Mouse (Mus musculus) R1 (cell line): ENCODE measurements at regions not wholly inside any gene's neighbourhood (a gene's known extent, or its start where the extent isn't known, plus 50 kb on each side); places are given as distances from the start of the nearest gene placed in this dataset.
"Not testable (repeated sequence)": the region's sequence is repeated elsewhere in the genome, so short reads cannot be mapped to it uniquely, and the experiment has no call there.

Experiments used
- DNase-seq: peaks from one replicate; pipeline ENCODE4 v3.0.0-alpha.2; 2018; ENCODE audit warnings: low read depth, low spot score

DNA sequence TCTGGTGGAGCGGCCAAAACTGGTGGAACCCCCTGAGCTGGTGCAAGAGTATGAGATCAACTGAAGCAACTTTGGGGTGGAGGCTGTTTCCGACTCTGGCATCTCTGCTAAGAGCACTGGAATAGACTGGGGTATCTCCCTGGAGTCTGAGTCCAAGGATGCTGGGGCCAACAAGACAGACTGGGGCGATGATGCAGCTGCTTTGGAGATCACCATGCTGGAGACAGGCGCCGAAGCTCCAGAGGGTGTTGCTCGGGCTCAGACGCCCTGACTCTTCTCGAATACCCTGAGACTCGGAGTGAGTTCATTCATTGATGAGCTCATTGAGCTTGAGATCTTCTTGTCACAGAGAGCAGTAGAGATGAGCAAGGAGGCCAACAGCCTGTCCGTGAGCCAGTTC is 194.6 kb upstream of the Hsf2 start:
- DNase-seq: no peak

- DNase-seq: no peak
Observed at GRCm38 (mm10) chr10:57313799-57314198, 172.4 kb upstream of the Hsf2 start.

DNA sequence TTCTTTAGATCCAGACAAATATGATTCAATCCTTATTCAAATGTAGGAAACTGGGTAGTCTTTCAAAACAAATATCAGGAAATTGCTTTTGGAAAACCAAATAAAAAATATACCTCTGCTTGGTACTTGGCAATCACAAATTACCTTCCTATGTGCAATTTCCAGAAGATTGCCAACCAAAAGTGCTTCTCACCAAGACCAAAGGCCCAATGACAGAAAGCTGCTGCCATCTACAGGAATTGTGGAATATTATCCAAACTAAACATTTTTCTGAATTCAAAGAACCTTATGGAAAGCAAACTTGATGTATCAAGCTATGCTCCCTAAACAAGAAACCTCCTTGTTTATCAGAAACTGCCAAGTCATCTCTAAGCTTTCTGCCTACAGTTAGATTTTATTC is 169.1 kb upstream of the Hsf2 start:
- no peak for DNase-seq

- DNase-seq: no peak
Observed at GRCm38 (mm10) chr10:57319171-57319570, 167.0 kb upstream of the Hsf2 start.

DNA sequence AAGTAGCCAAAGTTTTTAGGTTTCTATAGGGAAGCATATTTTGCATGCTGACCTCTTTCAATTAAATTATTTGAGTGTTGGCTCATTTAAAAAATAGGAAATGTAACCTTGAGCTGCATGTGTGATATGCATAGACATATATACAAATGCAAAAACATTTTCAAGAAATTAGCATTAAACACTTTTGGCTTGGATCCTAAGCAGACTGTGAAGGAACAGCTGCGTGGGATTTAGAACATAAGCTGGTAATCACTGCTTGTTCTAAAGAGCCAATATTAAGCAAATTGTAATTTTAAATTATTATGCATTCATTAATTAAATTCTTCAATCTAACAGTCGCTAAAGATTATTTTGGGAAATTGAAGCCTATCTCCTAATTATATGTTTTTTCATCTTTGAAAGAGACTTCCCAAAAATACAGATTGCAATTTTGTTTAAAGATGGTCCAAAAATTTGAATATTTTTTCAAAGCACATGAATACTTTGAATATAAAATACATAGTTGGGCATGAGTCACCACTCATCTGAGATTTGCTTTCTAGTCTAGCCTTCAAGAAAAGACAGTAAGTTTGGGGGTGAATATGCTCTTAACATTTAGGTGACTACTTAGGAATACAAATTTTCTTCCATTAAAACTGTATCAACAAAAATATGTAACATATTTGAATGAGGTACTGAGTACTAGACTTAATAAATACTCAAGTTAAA is 163.3 kb upstream of the Hsf2 start:
- DNase-seq: no peak

- no peak for DNase-seq
Observed at GRCm38 (mm10) chr10:57324226-57324625, 162.0 kb upstream of the Hsf2 start.

DNA sequence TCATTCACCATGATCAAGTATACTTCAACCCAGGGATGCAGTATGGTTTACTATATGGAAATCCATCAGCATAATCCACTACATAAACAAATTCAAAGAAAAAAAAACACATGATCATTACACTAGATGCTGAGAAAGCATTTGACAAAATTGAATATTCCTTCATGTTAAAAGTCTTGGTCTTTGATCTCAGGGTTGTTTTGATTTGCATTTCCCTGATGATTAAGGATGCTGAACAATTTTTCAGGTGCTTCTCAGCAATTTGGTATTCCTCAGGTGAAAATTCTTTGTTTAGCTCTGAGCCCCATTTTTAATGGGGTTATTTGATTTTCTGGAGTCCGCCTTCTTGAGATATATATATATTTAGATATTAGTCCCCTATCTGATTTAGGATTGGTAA is 123.4 kb upstream of the Hsf2 start:
- not testable (repeated sequence) for DNase-seq
